Mouse (Mus musculus) adrenal gland, postnatal 14 days (tissue): ENCODE results near the gene Prss53. TPM values are rescaled to one million over a fixed set of nuclear protein-coding genes. Genes with fewer than 3 reads are reported as not detected.
A peak's percentile ranks its signal among the peaks of the same experiment; 100 is the strongest.
"Not testable (repeated sequence)": the region's sequence is repeated elsewhere in the genome, so short reads cannot be mapped to it uniquely, and the experiment has no call there.

Experiments
- DNase-seq: peaks from one replicate; pipeline ENCODE4 v3.0.0; 2021; ENCODE audit warnings: mixed read lengths
- total RNA-seq: library from RNA; stranded (reverse); gene quantifications from 2 replicates; pipeline ENCODE4 v1.2.3, GENCODE M21; 2021

The Prss53 gene
- total RNA-seq, 1 experiment from 2014 or later = 0.70 TPM

GRCm38 (mm10) chr7:127912190-127912871 is 21.6 kb upstream of the Prss53 start, which contains the start of gene Kat8:
TSS of gene Kat8 (plus strand) at chr7:127912516.
- DNase-seq = peak; percentile 94

GRCm38 (mm10) chr7:127908656-127909055 is 17.9 kb upstream of the Prss53 start:
- DNase-seq = peak; percentile 64

GRCm38 (mm10) chr7:127907939-127908338 is 17.2 kb upstream of the Prss53 start:
- DNase-seq = no peak

GRCm38 (mm10) chr7:127903971-127904796 is 13.4 kb upstream of the Prss53 start, which contains the start of gene Bckdk:
TSS of gene Bckdk (plus strand) at chr7:127904082.
- DNase-seq = peak; percentile 91

- DNase-seq = no peak
Measured at GRCm38 (mm10) chr7:127901772-127902171, 11.0 kb upstream of the Prss53 start.

- DNase-seq = no peak
Measured at GRCm38 (mm10) chr7:127899997-127900396, 9.2 kb upstream of the Prss53 start.

GRCm38 (mm10) chr7:127898179-127898956 is 7.6 kb upstream of the Prss53 start:
- DNase-seq = no peak

GRCm38 (mm10) chr7:127897542-127897941 is 6.8 kb upstream of the Prss53 start:
- no peak for DNase-seq

GRCm38 (mm10) chr7:127896384-127896783 is 5.6 kb upstream of the Prss53 start:
- peak; percentile 81 for DNase-seq

GRCm38 (mm10) chr7:127895891-127896290 is 5.1 kb upstream of the Prss53 start:
- not testable (repeated sequence) for DNase-seq

- peak; percentile 96 for DNase-seq
Measured at GRCm38 (mm10) chr7:127895442-127895841, 4.7 kb upstream of the Prss53 start, which contains the start of the genes Gm21974 and Vkorc1. TSS of gene Gm21974 (minus strand) at chr7:127895454. TSS of gene Vkorc1 (minus strand) at chr7:127895617.

- DNase-seq = no peak
Measured at GRCm38 (mm10) chr7:127894480-127894879, 3.7 kb upstream of the Prss53 start.

- no peak for DNase-seq
Measured at GRCm38 (mm10) chr7:127888821-127889220, 1.9 kb downstream of the Prss53 start.

- no peak for DNase-seq
Measured at GRCm38 (mm10) chr7:127887781-127888180, 3.0 kb downstream of the Prss53 start.

GRCm38 (mm10) chr7:127887191-127887590 is 3.6 kb downstream of the Prss53 start:
- no peak for DNase-seq

- DNase-seq = no peak
Measured at GRCm38 (mm10) chr7:127886551-127886950, 4.2 kb downstream of the Prss53 start.

- peak; percentile 52 for DNase-seq
Measured at GRCm38 (mm10) chr7:127885951-127886350, 4.8 kb downstream of the Prss53 start.

GRCm38 (mm10) chr7:127880431-127880830 is 10.3 kb downstream of the Prss53 start:
- DNase-seq = no peak

- DNase-seq = no peak
Measured at GRCm38 (mm10) chr7:127879301-127879700, 11.5 kb downstream of the Prss53 start.

GRCm38 (mm10) chr7:127876467-127877348 is 14.1 kb downstream of the Prss53 start, which contains the start of gene Zfp668:
TSS of gene Zfp668 (minus strand) at chr7:127876828.
- DNase-seq = peak; percentile 95

GRCm38 (mm10) chr7:127876041-127876466 is 14.7 kb downstream of the Prss53 start, which contains the start of gene Zfp646:
TSS of gene Zfp646 (plus strand) at chr7:127876221.
- DNase-seq = peak; percentile 88
